Mouse (Mus musculus): ENCODE data around the gene Smg1.

DNA sequence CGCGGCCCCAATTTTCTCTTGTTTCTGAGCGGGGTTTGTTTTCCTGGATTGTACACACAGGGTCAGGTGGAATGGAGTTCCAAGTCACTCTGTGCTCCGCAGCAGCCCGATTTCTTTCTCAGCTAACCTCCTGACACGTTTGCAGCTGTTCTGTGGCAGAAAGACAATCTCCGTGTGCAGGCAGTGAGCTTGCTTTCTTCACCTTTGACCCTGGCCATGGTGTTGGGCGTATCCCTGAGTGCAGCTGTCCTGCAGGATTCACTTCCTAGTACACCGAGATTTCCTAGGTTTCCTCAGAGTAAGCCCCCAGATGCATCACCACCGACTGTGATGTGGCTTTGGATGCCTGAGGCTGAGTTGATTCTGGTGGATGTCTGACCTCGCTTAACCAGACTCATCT, 108.3 kb downstream of the Smg1 start:
- TF ChIP-seq CTCF (IDR thresholded peaks at IDR 0.05; ENCODE audit: control insufficient read depth, insufficient read depth, insufficient replicate concordance, low read depth, low read length) (no peak), POLR2A (IDR thresholded peaks at IDR 0.05; ENCODE audit: control insufficient read depth, low read depth, low read length) (no peak)

All from testis, adult 2 months (tissue).